Mouse (Mus musculus): Measurements from ENCODE around the gene Gucy2g. TPM values are rescaled to one million over a fixed set of nuclear protein-coding genes. Genes with fewer than 3 reads are reported as not detected.

Gene Gucy2g
- not detected for polyA plus RNA-seq (2014; fragmentation: Illumina TruSeq; extraction: RNeasy Lipid Tissue Mini Kit (QIAGEN cat#74804); ENCODE audit: low read depth, low replicate concordance)

DNA sequence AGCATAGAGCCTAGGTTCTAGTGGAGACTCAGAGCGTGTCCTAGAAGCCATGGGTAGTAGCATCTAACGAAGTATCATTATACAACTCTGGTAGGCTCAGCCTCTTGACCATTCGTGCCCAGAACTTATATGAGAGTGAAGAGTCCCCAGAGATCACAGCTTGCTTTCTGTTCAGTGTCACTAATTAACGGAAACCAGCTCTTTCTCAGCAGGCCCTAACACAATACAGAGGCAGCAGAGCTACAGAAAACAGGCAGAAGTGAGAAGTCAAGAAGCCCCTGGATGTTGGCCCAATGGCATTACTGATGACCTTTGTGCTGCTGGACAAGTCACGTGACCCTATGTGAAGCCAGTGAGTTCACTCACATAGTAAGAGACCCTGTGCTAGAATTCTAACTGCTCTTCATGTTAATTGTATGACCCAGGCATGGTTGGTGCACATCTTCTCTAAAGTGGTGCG is at the start of gene Gucy2g:
Gene Gucy2g, minus strand, starts transcription at position 51 of the 460 bp plus-strand sequence.

DNA sequence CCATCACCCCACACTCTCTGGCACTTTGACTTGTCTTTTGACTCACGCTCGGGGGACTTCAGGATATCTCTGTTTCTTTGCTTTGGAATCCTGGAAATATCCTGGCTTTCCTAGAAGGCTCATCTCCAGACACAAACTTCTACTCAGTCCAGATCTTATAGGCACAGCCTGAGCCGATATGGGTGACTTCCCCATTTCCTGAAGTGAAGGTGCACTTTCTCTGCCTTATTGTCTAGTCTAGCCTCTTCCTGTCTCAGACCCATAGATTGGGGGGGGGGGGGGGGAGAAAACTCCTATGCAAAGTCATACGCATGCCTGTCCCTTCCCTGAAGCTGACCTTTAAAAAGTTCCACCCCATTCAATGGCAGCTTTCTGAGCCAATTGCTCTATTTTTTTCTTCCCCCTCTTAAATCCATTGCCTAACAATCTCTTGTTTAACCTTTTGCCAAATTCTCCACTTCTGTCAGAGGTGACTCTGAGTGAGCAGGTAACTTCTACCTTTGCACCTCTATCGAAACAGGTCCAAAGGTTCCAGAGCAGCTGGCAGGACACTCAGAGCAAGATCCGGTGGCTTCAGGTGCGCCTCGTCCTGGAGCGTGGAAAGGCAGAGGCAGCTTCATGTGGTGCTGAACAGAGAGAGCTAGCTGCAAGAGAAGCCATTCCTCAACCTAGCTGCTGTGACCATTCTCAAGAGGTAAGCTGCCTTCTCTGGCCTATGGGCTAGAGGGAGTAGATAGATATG is 10.5 kb upstream of the Gucy2g start, which contains the start of gene Acsl5:
Gene Acsl5, plus strand, starts transcription at position 556 of the 742 bp plus-strand sequence.

DNA sequence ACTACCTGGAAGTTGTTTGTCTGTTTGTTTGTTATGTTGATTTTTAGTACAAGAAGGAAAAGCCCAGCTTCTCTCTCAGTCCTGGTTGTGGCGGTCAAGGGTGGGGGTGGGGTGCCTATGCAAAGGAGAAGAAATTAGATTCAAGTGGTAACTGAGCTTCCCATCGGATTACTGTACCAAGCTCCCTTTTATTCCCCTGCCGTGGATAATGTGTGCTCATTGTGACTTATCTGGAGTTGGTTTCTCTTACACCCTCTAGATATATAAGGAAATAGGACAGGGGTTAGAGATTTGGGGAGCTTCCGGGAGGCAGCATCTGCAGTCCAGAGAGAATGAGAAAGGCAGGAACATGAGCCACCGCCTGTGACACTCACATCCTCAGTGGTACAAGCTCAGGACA is 60.6 kb downstream of the Gucy2g start, which contains the start of gene Tectb:
Gene Tectb, plus strand, starts transcription at position 301 of the 400 bp plus-strand sequence.

Other genes with a start within 250 kb of the Gucy2g start
- gene Gpam, start 114.0 kb downstream of the Gucy2g start, polyA plus RNA-seq (2014; fragmentation: Illumina TruSeq; extraction: RNeasy Lipid Tissue Mini Kit (QIAGEN cat#74804); ENCODE audit: low read depth, low replicate concordance), result 73.1 TPM
- not detected for gene Tectb, start 60.5 kb downstream of the Gucy2g start, polyA plus RNA-seq (2014; fragmentation: Illumina TruSeq; extraction: RNeasy Lipid Tissue Mini Kit (QIAGEN cat#74804); ENCODE audit: low read depth, low replicate concordance)
- 644 TPM for gene Acsl5, start 10.7 kb upstream of the Gucy2g start, polyA plus RNA-seq (2014; fragmentation: Illumina TruSeq; extraction: RNeasy Lipid Tissue Mini Kit (QIAGEN cat#74804); ENCODE audit: low read depth, low replicate concordance)
- gene Zdhhc6, start 74.8 kb upstream of the Gucy2g start, polyA plus RNA-seq (2014; fragmentation: Illumina TruSeq; extraction: RNeasy Lipid Tissue Mini Kit (QIAGEN cat#74804); ENCODE audit: low read depth, low replicate concordance), result 93.2 TPM
- gene Vti1a, start 75.1 kb upstream of the Gucy2g start, polyA plus RNA-seq (2014; fragmentation: Illumina TruSeq; extraction: RNeasy Lipid Tissue Mini Kit (QIAGEN cat#74804); ENCODE audit: low read depth, low replicate concordance), result 8.9 TPM

Data from liver, adult 10 weeks (tissue).